Mouse (Mus musculus) granulocyte monocyte progenitor cell, adult 5-6 weeks (primary cell): ENCODE measurements at regions not wholly inside any gene's neighbourhood (a gene's known extent, or its start where the extent isn't known, plus 50 kb on each side); places are given as distances from the start of the nearest gene placed in this dataset.

Experiments used
- ATAC-seq: replicated peaks from 2 replicates; pipeline ENCODE4 v1.8.0; 2016; ENCODE audit warnings: mild to moderate bottlenecking, moderate TSS enrichment, inconsistent platforms; ENCODE audit not compliant: poor library complexity, severe bottlenecking

DNA sequence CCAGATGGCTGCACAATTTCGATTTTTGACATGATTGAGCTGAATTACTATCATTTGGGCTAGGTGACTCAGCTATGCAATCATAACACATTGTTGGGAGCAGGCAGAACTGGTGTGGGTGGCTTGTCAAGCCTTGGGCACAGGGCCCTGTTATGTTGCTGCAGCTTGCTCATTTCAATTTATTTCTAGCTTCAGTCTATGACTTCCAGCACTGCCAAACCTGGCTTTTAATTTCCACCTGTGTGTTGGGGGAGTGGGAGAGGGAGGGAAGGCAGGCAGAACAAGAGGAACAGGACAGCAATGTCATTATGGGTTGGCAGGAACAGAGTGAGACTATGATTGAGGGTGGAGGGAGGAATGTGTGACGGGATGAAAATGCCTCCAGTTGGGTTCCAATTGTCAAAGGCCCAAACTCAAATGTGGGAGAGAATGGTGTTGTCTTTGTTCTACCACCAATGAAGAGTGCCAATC is 102.0 kb upstream of the Agbl1 start:
- ATAC-seq, result no peak

DNA sequence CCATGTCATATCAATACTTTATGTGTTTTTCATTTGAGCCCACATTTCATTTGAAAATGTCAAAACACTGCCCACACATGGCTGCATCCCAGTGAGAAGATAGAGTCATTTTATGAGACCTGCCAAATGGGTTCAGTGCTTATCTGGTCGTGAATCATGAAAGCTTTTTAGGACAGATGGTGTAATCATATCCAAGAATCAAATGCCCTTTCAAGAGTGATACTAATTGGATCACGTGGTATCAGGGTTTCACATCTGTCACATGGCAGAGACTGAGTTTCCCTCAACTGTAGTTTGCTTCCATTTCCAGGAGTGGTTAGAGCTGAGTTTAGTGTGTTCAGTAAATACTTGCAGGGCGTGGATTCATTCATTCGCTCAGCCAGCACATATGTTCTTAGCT is 87.2 kb upstream of the Agbl1 start:
- ATAC-seq, result no peak

- no peak for ATAC-seq
Measured at GRCm38 (mm10) chr7:76146385-76146784, 83.3 kb upstream of the Agbl1 start.

- no peak for ATAC-seq
Measured at GRCm38 (mm10) chr7:76156869-76157268, 72.8 kb upstream of the Agbl1 start.

- no peak for ATAC-seq
Measured at GRCm38 (mm10) chr7:76164191-76164590, 65.5 kb upstream of the Agbl1 start.

GRCm38 (mm10) chr7:76164735-76165630 is 64.7 kb upstream of the Agbl1 start:
- ATAC-seq, result no peak

DNA sequence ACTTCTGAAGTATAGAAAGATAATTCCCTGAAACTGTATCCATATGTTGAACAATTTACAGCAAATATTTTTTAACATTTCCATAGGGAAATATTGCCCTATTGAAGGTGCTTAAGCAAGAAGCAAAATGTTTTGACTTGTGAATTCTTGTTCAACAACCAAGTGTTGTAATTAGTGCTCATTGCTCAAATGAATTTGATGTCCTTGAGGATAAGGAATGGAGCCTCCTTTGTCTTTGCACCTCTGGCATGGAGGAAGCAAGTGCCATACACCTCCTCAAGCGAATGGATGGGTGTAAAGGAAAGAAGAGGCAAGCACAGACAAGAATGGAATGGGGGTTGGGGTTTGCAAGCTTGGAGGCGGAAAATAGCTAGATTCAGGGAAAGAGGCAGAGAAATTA is 59.2 kb upstream of the Agbl1 start:
- ATAC-seq, result no peak

DNA sequence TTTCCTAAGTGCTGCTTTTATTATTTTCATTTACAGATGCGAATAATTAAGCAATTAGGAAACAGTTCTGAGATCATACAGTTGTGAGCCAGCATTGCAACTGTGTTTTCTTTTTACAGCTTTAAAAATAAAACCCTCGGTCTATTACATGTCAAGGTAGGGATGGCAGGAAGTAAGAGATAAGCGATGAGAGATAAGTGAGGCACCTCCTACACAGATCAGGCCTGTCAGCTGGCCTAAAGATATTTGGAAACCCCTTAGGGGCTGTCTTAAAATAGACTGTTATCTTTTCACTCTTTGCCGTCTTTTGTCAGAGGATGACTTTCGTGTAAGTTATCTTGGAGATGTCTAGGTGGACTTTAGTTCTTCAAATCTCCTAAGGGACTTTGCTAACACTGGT is 53.5 kb upstream of the Agbl1 start:
- no peak for ATAC-seq

DNA sequence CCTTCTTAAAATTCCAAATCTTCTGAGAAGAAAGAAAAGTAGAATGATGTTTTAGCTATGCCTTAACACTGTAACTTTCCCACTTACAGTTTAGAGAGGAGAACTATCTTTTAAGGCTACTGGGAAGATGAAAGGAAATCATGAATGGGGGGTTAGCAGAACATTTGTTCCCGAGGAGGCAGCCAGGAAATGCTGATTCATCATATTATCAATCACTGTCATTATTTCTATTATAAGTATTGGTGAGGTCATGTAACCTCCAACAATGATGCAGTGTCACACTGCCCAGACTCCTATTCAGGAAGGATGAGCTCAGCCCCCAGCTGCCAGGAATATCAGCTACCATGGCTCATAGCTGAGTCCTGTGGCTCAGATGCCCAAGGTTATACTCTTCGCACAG is 52.3 kb upstream of the Agbl1 start:
- ATAC-seq, result no peak
